Mouse (Mus musculus): ENCODE data around the gene Snorc. TPM values are rescaled to one million over a fixed set of nuclear protein-coding genes. Genes with fewer than 3 reads are reported as not detected.
A peak's percentile ranks its signal among the peaks of the same experiment; 100 is the strongest.

Snorc gene
- polyA plus RNA-seq, 1 experiment from 2014 or later = not detected

GRCm38 (mm10) chr1:87475076-87475895 is 5.2 kb downstream of the Snorc start:
- H3K9me3 ChIP-seq = no peaks in the 10 kb centered on the region
- H3K36me3 ChIP-seq (replicated peaks) = no peaks in the 10 kb centered on the region
- ATAC-seq (ENCODE audit: low FRiP score) = peak; percentile 51
- H3K4me2 ChIP-seq = peak overlapping the region; percentile 68
- peaks cover 27% of the 10 kb centered on the region for H3K27me3 ChIP-seq
- 1% methylated on average over 42 of the region's 42 CpGs for WGBS
- H3K27ac ChIP-seq = no peak overlapping the region
- peak overlapping the region; percentile 41 for H3K4me3 ChIP-seq (replicated peaks)
- H3K4me1 ChIP-seq = peaks cover 9% of the 10 kb centered on the region
- peak overlapping the region; percentile 53 for H3K9ac ChIP-seq

GRCm38 (mm10) chr1:87482546-87482945 is 12.5 kb downstream of the Snorc start:
- Histone ChIP-seq H3K4me3 (replicated peaks) (no peak overlapping the region), H3K4me2 (no peak overlapping the region), H3K9ac (no peak overlapping the region), H3K27me3 (no peaks in the 10 kb centered on the region), H3K27ac (no peak overlapping the region), H3K9me3 (no peaks in the 10 kb centered on the region), H3K4me1 (no peaks in the 10 kb centered on the region), H3K36me3 (replicated peaks) (no peaks in the 10 kb centered on the region)
- WGBS = 88% methylated on average over 4 of the region's 4 CpGs
- no peak for ATAC-seq (ENCODE audit: low FRiP score)

GRCm38 (mm10) chr1:87486386-87486785 is 16.3 kb downstream of the Snorc start:
- 80% methylated on average over 6 of the region's 6 CpGs for WGBS
- Histone ChIP-seq H3K4me2 (no peak overlapping the region), H3K27me3 (no peaks in the 10 kb centered on the region), H3K4me3 (replicated peaks) (no peak overlapping the region), H3K9ac (no peak overlapping the region), H3K4me1 (no peaks in the 10 kb centered on the region), H3K9me3 (no peaks in the 10 kb centered on the region), H3K27ac (no peak overlapping the region), H3K36me3 (replicated peaks) (no peaks in the 10 kb centered on the region)
- no peak for ATAC-seq (ENCODE audit: low FRiP score)

GRCm38 (mm10) chr1:87492285-87492684 is 22.2 kb downstream of the Snorc start:
- Histone ChIP-seq H3K36me3 (replicated peaks) (no peaks in the 10 kb centered on the region), H3K4me2 (no peak overlapping the region), H3K27me3 (no peaks in the 10 kb centered on the region), H3K27ac (no peak overlapping the region), H3K9ac (no peak overlapping the region), H3K4me1 (no peaks in the 10 kb centered on the region), H3K9me3 (no peaks in the 10 kb centered on the region), H3K4me3 (replicated peaks) (no peak overlapping the region)
- 92% methylated on average over 3 of the region's 3 CpGs for WGBS
- no peak for ATAC-seq (ENCODE audit: low FRiP score)

- no peaks in the 10 kb centered on the region for H3K9me3 ChIP-seq
- no peak overlapping the region for H3K4me2 ChIP-seq
- H3K4me1 ChIP-seq = no peaks in the 10 kb centered on the region
- 82% methylated on average over 4 of the region's 4 CpGs for WGBS
- H3K4me3 ChIP-seq (replicated peaks) = no peak overlapping the region
- H3K36me3 ChIP-seq (replicated peaks) = no peaks in the 10 kb centered on the region
- no peak overlapping the region for H3K27ac ChIP-seq
- H3K9ac ChIP-seq = no peak overlapping the region
- H3K27me3 ChIP-seq = no peaks in the 10 kb centered on the region
- ATAC-seq (ENCODE audit: low FRiP score) = no peak
Observed at GRCm38 (mm10) chr1:87493542-87493941, 23.5 kb downstream of the Snorc start.

GRCm38 (mm10) chr1:87505524-87505923 is 35.5 kb downstream of the Snorc start:
- H3K36me3 ChIP-seq (replicated peaks) = no peaks in the 10 kb centered on the region
- 90% methylated on average over 4 of the region's 4 CpGs for WGBS
- peaks cover 15% of the 10 kb centered on the region for H3K4me1 ChIP-seq
- no peak for ATAC-seq (ENCODE audit: low FRiP score)
- peaks cover 39% of the 10 kb centered on the region for H3K27me3 ChIP-seq
- no peak overlapping the region for H3K27ac ChIP-seq
- no peak overlapping the region for H3K4me2 ChIP-seq
- H3K9ac ChIP-seq = no peak overlapping the region
- no peak overlapping the region for H3K4me3 ChIP-seq (replicated peaks)
- H3K9me3 ChIP-seq = no peaks in the 10 kb centered on the region

GRCm38 (mm10) chr1:87507857-87508256 is 37.8 kb downstream of the Snorc start:
- Histone ChIP-seq H3K4me2 (no peak overlapping the region), H3K27ac (no peak overlapping the region), H3K9me3 (no peaks in the 10 kb centered on the region), H3K4me1 (peaks cover 15% of the 10 kb centered on the region), H3K27me3 (peaks cover 56% of the 10 kb centered on the region), H3K4me3 (replicated peaks) (no peak overlapping the region), H3K9ac (no peak overlapping the region), H3K36me3 (replicated peaks) (no peaks in the 10 kb centered on the region)
- WGBS = 59% methylated on average over 6 of the region's 6 CpGs
- no peak for ATAC-seq (ENCODE audit: low FRiP score)

- H3K4me2 ChIP-seq = peak overlapping the region; percentile 99
- peaks cover 12% of the 10 kb centered on the region for H3K4me1 ChIP-seq
- peaks cover 56% of the 10 kb centered on the region for H3K27me3 ChIP-seq
- no peak for ATAC-seq (ENCODE audit: low FRiP score)
- 21% methylated on average over 26 of the region's 26 CpGs for WGBS
- H3K9me3 ChIP-seq = no peaks in the 10 kb centered on the region
- no peak overlapping the region for H3K9ac ChIP-seq
- H3K36me3 ChIP-seq (replicated peaks) = no peaks in the 10 kb centered on the region
- H3K27ac ChIP-seq = no peak overlapping the region
- peak overlapping the region; percentile 78 for H3K4me3 ChIP-seq (replicated peaks)
Observed at GRCm38 (mm10) chr1:87508591-87509560, 38.8 kb downstream of the Snorc start.

GRCm38 (mm10) chr1:87509561-87510165 is 39.6 kb downstream of the Snorc start, which contains the start of gene Neu2:
TSS of gene Neu2 (plus strand) at chr1:87509889.
- peak within 1 kb of the TSS; percentile 78 for H3K4me3 ChIP-seq (replicated peaks)
- under 1% methylated on average over 52 of the region's 56 CpGs for WGBS
- peak; percentile 47 for ATAC-seq (ENCODE audit: low FRiP score)

GRCm38 (mm10) chr1:87510166-87510691 is 40.2 kb downstream of the Snorc start:
- peaks cover 56% of the 10 kb centered on the region for H3K27me3 ChIP-seq
- no peak overlapping the region for H3K27ac ChIP-seq
- no peaks in the 10 kb centered on the region for H3K9me3 ChIP-seq

More at GRCm38 (mm10) chr1:87509561-87510165, 39.6 kb downstream of the Snorc start, which contains the start of gene Neu2:
- H3K4me1 ChIP-seq = peaks cover 12% of the 10 kb centered on the region
- H3K4me2 ChIP-seq = peak within 1 kb of the TSS; percentile 99
- no peaks in the 10 kb centered on the region for H3K9me3 ChIP-seq
- H3K27me3 ChIP-seq = peaks cover 56% of the 10 kb centered on the region
- no peak within 1 kb of the TSS for H3K27ac ChIP-seq
- no peaks in the 10 kb centered on the region for H3K36me3 ChIP-seq (replicated peaks)
- H3K9ac ChIP-seq = peak within 1 kb of the TSS; percentile 73

GRCm38 (mm10) chr1:87510845-87511244 is 40.8 kb downstream of the Snorc start:
- Histone ChIP-seq H3K9me3 (no peaks in the 10 kb centered on the region), H3K36me3 (replicated peaks) (no peaks in the 10 kb centered on the region), H3K27me3 (peaks cover 53% of the 10 kb centered on the region), H3K9ac (peak overlapping the region; percentile 73; the same call in 1 of the 2 replicates), H3K27ac (no peak overlapping the region), H3K4me1 (peaks cover 12% of the 10 kb centered on the region), H3K4me2 (peak overlapping the region; percentile 99), H3K4me3 (replicated peaks) (peak overlapping the region; percentile 78)
- 18% methylated on average over 5 of the region's 5 CpGs for WGBS
- ATAC-seq (ENCODE audit: low FRiP score) = no peak

More at GRCm38 (mm10) chr1:87510166-87510691, 40.2 kb downstream of the Snorc start:
- H3K4me1 ChIP-seq = peaks cover 12% of the 10 kb centered on the region
- peak overlapping the region; percentile 78 for H3K4me3 ChIP-seq (replicated peaks)
- no peaks in the 10 kb centered on the region for H3K36me3 ChIP-seq (replicated peaks)
- ATAC-seq (ENCODE audit: low FRiP score) = peak; percentile 91
- H3K4me2 ChIP-seq = peak overlapping the region; percentile 99
- WGBS = under 1% methylated on average over 54 of the region's 61 CpGs
- peak overlapping the region; percentile 73 for H3K9ac ChIP-seq
